Mouse (Mus musculus) kidney, adult 11 months (tissue): ENCODE measurements around the gene Slc12a4.
"Not testable (repeated sequence)": the region's sequence is repeated elsewhere in the genome, so short reads cannot be mapped to it uniquely, and the experiment has no call there.

Source experiments
- DNase-seq: peaks from one replicate; pipeline ENCODE4 v3.0.0; 2022

The Slc12a4 gene

GRCm38 (mm10) chr8:105965905-105966341 is at the start of gene Slc12a4:
Gene Slc12a4, minus strand, starts transcription at chr8:105966097.
- peak; percentile 71 for DNase-seq

DNA sequence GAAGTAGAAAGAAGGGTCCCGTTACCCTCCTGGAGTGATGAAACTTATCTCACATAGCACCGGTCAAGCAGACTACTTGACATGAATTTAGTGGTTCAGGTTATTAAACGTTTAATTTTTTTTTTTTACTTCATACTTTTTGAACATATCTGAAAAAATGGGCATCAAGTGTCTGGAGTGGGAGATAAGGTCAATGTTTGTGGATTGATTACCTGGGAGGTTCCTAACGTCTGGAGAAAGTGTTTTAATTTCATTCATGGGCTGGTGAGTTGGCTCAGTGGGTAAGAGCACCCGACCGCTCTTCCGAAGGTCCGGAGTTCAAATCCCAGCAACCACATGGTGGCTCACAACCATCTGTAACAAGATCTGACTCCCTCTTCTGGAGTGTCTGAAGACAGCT is 46.3 kb upstream of the Slc12a4 start:
- DNase-seq, result not testable (repeated sequence)

DNA sequence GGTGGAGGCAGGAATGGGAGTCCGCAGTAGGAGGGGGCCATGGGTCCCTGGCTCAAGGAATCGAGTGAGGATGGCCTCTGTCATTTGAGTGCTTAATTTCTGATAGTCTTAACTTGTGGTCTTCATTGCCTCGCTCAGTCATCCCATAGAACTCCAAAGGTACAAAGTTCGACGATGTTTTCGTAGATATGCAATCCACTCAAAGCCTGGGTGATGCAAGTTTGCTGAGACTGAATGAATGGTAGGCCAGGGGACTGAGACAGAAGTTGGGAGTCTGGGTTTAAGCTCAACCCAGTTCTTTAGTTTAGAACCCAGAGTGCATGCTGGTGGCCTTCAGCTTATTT is 45.7 kb upstream of the Slc12a4 start, which contains the start of gene Ddx28:
Gene Ddx28 (minus strand): TSS at position 240 of the 344 bp plus-strand sequence.
- DNase-seq, result no peak

GRCm38 (mm10) chr8:106010748-106011642 is 45.1 kb upstream of the Slc12a4 start:
- DNase-seq, result peak; percentile 88

DNA sequence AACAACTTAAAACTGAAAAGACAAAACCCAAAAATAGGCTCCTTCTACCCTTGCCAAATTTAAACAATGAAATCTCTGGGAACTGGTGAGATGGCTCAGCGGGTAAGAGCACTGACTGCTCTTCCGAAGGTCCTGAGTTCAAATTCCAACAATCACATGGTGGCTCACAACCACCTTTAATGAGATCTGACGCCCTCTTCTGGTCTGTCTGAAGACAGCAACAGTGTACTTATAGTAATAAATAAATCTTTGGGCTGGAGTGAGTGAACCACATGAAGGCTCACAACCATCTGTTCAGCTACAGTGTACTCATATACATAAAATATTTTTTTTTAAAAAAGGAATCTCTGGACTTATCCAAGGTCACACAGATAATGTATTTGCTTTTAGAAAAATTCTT is 42.0 kb upstream of the Slc12a4 start:
- DNase-seq, result not testable (repeated sequence)

DNA sequence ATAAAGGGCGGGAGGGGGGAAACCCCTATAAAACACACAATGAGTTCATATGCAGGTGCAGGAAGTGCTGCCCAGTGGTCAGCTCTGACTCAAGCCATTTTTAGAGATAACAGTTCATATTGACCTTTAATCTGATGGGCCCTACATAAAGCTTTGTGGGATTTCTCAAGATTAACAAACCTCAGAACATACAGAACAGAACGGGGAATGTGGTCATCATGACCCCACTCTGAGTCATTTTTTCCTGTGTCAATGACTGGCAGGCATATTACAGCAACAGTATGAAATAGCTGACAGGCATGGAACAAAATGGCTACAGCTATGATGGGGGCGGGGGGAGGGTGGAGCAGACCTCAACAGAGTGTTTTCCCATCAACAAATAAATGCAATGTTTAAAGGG is 41.2 kb upstream of the Slc12a4 start:
- no peak for DNase-seq

- DNase-seq, result no peak
These were observed 40.5 kb upstream of the Slc12a4 start for GRCm38 (mm10) chr8:106006413-106006812.

DNA sequence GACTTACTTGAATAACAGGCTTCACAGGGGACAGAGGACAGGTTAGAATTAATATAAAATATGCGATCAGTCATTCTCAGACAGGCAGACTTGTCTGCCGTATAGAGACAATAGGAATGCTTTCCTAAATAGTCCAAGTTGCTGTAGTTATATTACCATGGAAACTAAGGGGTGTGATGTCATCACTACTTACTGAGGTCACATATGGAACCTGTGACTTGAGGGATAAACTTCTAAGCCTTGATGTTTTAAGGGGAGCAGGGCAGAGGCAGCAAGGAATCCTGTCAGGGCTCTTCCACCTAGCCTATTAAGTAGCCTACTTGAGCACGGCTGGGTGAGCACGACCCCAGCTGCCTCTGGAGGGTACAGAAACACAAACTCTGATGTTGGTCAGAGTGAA is 40.0 kb upstream of the Slc12a4 start, which contains the start of gene Dpep2nb:
Gene Dpep2nb (minus strand): TSS at position 101 of the 400 bp plus-strand sequence.
- no peak for DNase-seq

DNA sequence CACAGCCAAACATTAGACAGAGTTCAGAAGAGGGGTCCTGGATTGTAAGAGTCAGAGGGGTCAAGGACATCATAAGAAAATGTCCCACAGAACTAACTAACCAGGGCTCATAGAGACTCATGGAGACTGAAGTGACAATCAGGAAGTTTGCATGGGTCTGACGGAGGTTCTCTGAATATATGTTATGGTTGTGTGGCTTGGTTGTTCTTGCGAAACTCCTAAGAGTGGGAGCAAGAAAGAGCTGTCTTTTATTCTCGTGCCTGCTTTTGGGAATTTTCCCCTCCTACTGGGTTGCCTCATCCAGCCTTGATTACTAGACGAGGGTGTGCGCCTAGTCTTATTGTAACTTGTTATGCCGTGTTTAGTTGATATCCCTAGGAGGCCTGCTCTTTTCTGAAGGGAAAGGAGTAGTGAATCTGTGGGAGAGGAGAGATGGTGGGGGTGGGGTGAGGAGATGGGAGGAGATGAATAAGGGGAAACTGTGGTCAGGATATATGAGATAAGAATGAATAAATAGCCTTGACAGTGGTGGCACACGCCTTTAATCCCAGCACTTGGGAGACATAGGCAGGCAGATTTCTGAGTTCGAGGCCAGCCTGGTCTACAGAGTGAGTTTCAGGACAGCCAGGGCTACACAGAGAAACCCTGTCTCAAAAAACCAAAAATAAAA is 38.8 kb upstream of the Slc12a4 start:
- no peak for DNase-seq

DNA sequence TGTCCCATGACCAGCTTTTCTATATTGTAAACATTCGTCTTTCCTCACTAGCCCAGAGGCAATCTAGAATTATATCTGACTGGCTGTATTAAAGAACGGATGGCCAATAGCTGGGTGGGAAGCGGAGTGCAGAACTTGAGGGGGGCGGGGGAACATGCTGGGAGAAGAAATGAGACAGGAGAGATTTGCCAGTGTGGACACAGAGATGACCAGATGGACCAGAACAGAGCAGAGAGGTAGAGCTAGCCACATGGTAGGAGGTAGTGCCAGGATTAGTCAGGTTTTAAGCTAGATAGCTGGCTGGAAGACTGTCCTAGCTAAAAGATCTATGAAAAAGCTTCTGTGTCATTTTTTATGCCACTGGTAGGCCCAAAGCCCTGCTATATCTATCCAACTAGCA is 36.0 kb upstream of the Slc12a4 start:
- no peak for DNase-seq

- peak; percentile 59 for DNase-seq
These were observed 33.1 kb upstream of the Slc12a4 start for GRCm38 (mm10) chr8:105998971-105999370.

DNA sequence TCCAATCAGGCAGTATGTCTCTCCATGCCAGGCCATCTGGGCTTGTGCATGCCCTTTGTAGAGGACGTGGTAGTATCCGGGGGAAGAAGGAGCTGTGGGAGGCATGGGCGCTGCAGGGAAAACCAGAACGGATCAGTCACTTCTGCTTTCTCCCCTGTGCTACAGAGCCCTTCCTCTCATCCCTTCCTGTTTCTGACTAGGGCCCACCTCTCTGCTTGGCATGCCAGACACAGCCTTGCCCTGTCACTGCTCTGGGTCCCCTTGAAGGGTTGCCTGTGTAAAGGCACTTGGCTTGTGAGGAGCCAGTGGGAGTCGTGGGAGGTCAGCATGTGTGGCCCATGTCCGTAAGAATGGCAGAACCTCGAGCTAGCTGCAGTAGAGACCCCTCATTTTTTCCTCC is 30.5 kb upstream of the Slc12a4 start:
- no peak for DNase-seq

DNA sequence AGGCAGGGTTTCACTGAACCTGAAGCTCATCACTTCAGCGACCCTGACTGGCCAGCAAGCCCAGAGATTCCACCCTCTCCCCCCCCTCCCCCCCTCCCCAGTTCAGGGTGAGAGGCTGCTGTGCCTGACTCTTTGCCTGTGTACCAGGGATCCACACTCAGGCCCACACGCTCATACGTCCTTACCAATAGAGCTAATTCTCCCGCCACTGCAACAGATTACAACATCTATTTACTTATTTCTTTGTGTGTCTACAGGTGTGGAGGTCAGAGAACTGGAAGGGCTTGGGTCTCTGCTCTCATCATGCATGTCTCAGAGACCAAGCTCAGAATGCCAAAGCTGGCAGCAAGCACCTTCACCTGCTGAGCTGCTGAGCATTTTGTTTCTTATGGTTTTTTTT is 27.3 kb upstream of the Slc12a4 start:
- DNase-seq, result no peak

DNA sequence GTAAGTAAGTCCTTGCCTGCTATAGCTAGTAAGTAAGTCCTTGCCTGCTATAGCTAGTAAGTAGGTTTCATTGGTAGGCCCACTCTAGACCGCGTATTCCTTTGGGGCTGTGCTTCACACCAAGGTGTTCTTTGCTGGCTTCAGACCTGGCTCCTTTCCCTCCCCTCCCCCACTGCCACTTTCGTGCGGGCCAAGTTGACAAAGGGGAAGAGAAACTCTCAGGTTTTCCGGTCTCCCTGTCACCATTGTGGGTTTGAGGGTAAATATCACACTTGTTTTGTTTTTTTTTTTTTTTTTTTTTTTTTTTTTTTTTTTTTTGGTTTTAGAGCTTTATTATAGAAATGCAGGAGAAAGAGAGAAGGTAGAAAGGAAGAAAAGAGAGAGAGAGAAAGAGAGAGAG is 26.6 kb upstream of the Slc12a4 start:
- DNase-seq, result no peak

- DNase-seq, result no peak
These were observed 25.6 kb upstream of the Slc12a4 start for GRCm38 (mm10) chr8:105991546-105991945.

DNA sequence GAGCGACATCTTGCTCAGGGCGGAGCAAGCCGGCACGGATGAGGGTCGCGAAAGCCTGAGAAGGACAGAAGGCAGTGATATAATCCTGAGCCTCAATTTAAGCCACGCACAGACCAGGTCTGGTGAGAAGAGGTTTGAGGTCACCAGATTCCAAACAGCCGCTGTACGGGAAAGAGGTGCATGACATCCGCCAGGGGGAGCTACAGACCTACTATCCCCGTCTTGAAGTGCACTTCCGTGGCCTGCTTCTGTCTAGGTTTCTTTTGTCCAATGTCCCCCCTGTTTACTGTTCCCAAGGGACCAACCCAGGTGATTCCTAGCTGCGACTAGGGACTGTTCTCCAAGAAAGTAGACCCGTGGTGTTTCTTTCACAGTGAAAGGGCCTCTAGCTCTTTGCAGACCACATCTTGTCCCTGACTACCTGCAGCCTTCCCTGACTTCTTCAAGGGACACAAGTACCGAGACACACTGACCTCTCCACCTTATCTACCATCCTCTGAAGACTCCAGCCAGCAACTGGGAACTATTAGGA is 25.0 kb upstream of the Slc12a4 start, which contains the start of gene Dus2:
Gene Dus2 (plus strand): TSS at position 482 of the 532 bp plus-strand sequence.
- DNase-seq, result peak; percentile 61

GRCm38 (mm10) chr8:105988546-105988945 is 22.6 kb upstream of the Slc12a4 start:
- DNase-seq, result no peak

DNA sequence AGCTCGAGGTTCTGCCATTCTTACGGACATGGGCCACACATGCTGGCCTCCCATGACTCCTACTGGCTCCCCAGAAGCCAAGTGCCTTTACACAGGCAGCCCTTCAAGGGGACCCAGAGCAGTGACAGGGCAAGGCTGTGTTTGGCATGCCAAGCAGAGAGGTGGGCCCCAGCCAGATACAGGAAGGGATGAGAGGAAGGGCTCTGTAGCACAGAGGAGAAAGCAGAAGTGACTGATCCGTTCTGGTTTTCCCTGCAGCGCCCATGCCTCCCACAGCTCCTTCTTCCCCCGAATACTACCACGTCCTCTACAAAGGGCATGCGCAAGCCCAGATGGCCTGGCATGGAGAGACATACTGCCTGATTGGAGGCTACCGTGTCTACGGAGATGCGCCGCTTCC is 17.5 kb upstream of the Slc12a4 start:
- not testable (repeated sequence) for DNase-seq

DNA sequence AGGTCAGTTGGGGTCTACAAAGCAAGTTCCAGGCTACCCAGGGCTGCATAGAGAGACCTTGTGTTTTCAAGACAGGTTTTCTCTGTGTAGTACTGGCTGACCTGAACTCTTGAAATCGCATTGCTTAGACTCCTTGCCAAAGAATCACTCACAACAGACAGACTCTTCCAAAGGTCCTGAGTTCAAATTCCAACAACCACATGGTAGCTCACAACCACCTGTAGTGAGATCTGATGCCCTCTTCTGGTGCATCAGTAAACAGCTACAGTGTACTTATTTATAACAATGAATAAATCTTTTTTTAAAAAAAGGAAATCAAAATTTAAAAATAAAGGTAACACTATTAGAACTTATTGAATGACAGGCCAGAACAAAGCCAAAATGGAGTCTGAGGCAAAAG is 15.2 kb upstream of the Slc12a4 start:
- DNase-seq, result no peak

GRCm38 (mm10) chr8:105979325-105979724 is 13.4 kb upstream of the Slc12a4 start, which contains the start of gene Dpep3:
Gene Dpep3, minus strand, starts transcription at chr8:105979429.
- DNase-seq, result no peak

GRCm38 (mm10) chr8:105975363-105975762 is 9.5 kb upstream of the Slc12a4 start:
- no peak for DNase-seq

DNA sequence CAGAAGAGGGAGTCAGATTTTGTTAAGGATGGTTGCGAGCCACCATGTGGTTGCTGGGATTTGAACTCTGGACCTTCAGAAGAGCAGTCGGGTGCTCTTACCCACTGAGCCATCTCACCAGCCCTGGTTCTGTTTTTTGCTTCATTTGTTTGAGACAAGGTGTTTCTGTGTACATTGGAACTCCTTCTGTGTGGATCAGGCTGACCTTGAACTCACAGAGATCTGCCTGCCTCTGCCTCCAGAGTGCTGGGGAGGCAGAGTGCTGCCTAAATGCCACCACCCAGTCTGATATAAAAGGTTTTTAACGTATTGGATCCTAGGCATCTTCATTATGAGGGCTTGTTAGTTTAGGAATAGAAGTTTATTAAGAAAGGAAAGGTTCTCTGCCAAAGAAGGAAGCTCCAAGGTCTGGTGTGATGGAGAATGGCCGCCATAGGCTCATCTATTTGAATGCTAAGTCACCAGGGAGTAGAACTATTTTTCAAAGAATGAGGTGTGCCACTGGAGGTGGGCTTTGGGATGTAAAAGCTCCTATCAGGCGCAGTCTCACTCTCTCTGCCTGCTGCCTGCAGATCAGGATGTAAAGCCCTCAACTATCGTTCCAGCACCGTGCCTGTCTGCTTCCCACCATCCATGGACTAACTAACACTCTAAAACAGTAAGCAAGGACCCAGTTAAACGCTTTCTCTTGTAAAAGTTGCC is 5.3 kb upstream of the Slc12a4 start:
- no peak for DNase-seq

GRCm38 (mm10) chr8:105969367-105969766 is 3.5 kb upstream of the Slc12a4 start:
- DNase-seq, result no peak
